Mouse (Mus musculus) forebrain, embryonic 12.5 days (tissue): ENCODE measurements around the gene Agap1. TPM values are rescaled to one million over a fixed set of nuclear protein-coding genes. Genes with fewer than 3 reads are reported as not detected.

Source experiments
- ATAC-seq: fragments of 200-750 bp; cut with Nextera tagmentation; 2 replicates; pipeline ENCODE4 v1.8.0; 2017; ENCODE audit warnings: moderate TSS enrichment; ENCODE audit not compliant: low FRiP score
- H3K27ac ChIP-seq: fragments of 300-500 bp; sonication (generic); 2 replicates; pipeline ENCODE4 v1.5.1; 2016; ENCODE audit warnings: mild to moderate bottlenecking
- H3K27me3 ChIP-seq: fragments of 300-500 bp; sonication (generic); 2 replicates; pipeline ENCODE4 v1.6.1; 2016; ENCODE audit warnings: mild to moderate bottlenecking
- H3K36me3 ChIP-seq: fragments of 300-500 bp; sonication (generic); replicated peaks from 2 replicates; pipeline ENCODE4 v1.6.1; 2016; ENCODE audit warnings: mild to moderate bottlenecking
- H3K4me1 ChIP-seq: fragments of 300-500 bp; sonication (generic); 2 replicates; pipeline ENCODE4 v1.6.1; 2016
- H3K4me2 ChIP-seq: fragments of 300-500 bp; sonication (generic); 2 replicates; pipeline ENCODE4 v1.6.1; 2016; ENCODE audit warnings: mild to moderate bottlenecking, moderate library complexity
- H3K4me3 ChIP-seq: fragments of 300-500 bp; sonication (generic); replicated peaks from 2 replicates; pipeline ENCODE4 v1.5.1; 2016; ENCODE audit warnings: mild to moderate bottlenecking
- H3K9ac ChIP-seq: fragments of 300-500 bp; sonication (generic); 2 replicates; pipeline ENCODE4 v1.6.1; 2016; ENCODE audit warnings: mild to moderate bottlenecking
- H3K9me3 ChIP-seq: fragments of 300-500 bp; sonication (generic); 2 replicates; pipeline ENCODE4 v1.6.1; 2016
- WGBS: fragments of 180-500 bp; shearing (Covaris S2); methylation state at CpG from one replicate; pipeline ENCODE4 v1.1.7; 2016; 5-methylcytosine and 5-hydroxymethylcytosine counted together
- polyA plus RNA-seq: library from polyadenylated mRNA; unstranded; fragments of >200 nt; fragmentation: Nextera tagmentation; extraction: Ambion mirVana; gene quantifications from 2 replicates; pipeline ENCODE4 v1.2.1, GENCODE M21; 2016

Gene Agap1
- polyA plus RNA-seq, 1 experiment from 2014 or later, result 49.9 TPM

DNA sequence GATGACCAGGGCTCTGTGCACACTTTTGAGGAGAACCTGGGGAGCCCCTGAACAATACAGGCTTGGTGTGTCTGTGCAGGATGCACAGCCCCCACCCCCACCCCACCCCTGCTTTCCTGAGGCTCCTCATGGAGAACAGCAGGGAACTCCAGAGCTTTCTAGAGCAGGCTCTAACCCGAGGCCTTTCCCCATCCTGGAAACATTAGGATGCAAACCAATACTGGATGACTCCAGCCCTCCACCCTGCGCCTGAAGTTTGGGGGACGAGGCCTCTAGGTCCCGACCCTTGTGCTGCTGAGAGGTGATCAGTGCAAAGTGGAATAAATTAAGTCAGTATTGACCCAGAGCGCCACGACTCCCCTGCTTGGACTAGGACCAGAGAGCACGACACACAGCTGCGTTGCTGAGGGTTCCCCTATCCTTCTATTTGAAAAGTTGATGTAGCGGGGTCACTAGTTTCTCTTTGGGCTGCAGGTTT lies 472.0 kb downstream of the Agap1 start:
- Histone ChIP-seq H3K4me2 (0 out of 2 replicates have a peak overlapping the region, but pooled peaks have one; percentile 30), H3K4me1 (peaks cover 70% of the 10 kb centered on the region), H3K36me3 (no peaks in the 10 kb centered on the region), H3K4me3 (peak overlapping the region; percentile 19), H3K9me3 (no peaks in the 10 kb centered on the region), H3K27ac (no peak overlapping the region), H3K27me3 (peaks cover 100% of the 10 kb centered on the region), H3K9ac (no peak overlapping the region)
- WGBS, result 2% methylated on average over 9 of the region's 9 CpGs
- ATAC-seq, result no peak

DNA sequence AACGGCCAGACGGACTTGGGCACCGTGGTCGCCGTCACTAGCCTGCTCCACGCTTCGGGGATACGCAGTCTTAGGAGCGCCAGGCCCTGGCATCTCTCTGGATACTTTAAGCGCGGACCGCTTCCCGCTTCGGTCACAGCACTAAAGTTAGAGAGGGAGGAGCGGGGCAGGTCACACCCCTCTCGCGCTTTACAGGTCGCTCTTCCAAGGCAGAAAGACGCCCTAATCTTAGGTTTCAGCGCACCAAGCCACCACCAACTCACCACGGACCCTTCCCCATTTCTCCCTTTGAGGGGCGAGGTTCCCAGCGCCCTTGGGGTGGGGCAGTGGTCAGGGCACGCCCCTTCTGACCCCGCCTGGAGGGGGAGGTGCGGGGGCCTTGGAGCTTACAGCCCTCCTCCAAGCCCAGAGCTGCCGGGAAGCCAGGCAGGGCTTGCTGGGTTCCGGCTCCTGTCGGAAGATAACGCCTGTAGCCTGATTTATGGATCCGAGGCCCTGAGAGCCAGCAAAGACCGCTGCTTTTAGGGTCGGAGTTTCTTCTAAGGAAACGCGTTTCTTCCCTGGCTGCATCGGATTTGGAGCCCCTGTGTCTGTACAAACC lies 472.6 kb downstream of the Agap1 start:
- H3K27ac ChIP-seq, result no peak overlapping the region
- H3K27me3 ChIP-seq, result peaks cover 100% of the 10 kb centered on the region
- H3K9me3 ChIP-seq, result no peaks in the 10 kb centered on the region
- H3K9ac ChIP-seq, result no peak overlapping the region
- H3K4me2 ChIP-seq, result peak overlapping the region; percentile 30; the same call in 1 of the 2 replicates
- peaks cover 73% of the 10 kb centered on the region for H3K4me1 ChIP-seq
- H3K36me3 ChIP-seq, result no peaks in the 10 kb centered on the region
- peak overlapping the region; percentile 19 for H3K4me3 ChIP-seq
- WGBS, result under 1% methylated on average over 36 of the region's 36 CpGs
- ATAC-seq, result no peak

DNA sequence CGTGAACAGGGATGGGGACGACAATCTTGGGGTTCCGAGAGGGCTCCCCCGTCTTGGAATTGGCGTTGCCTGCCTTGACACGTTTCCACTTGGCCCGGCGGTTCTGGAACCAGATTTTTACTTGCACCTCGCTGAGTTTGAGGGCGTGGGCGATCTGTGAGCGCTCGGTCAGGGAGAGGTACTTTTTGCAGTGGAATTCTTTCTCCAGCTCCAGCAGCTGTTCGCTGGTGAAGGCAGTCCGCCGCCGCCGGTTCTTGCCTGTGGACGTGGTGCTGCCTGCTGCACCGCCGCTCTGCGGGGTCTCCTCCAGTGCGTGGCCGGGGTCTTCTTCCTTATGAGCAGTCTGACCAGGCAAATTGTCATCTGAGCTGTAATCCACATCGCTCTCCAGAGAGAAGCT lies 474.1 kb downstream of the Agap1 start:
- Histone ChIP-seq H3K4me3 (peak overlapping the region; percentile 26), H3K27me3 (peaks cover 97% of the 10 kb centered on the region), H3K4me1 (peaks cover 68% of the 10 kb centered on the region), H3K4me2 (peak overlapping the region; percentile 24; the same call in 1 of the 2 replicates), H3K27ac (no peak overlapping the region), H3K9me3 (no peaks in the 10 kb centered on the region), H3K9ac (no peak overlapping the region), H3K36me3 (no peaks in the 10 kb centered on the region)
- no peak for ATAC-seq
- 2% methylated on average over 25 of the region's 25 CpGs for WGBS

DNA sequence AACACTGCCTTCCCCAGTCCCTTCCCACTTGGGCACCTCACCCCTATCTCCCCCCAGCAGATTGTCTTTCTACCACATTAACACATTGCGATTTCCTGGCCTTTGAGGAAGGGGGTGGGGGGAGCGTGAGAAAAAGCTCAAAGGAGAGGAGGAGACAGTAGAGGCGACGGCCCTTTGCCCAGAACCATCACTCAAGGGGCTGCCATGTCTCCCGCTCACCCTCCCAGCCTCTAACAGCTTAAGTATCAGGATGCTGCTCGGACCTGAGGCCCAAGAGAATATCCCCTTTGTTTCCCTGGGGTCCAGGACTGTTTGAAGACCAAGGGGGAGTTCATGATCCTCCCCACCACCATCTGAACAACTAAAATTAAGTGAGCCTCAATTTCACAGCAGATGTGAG lies 474.6 kb downstream of the Agap1 start:
- Histone ChIP-seq H3K4me2 (0 out of 2 replicates have a peak overlapping the region, but pooled peaks have one; percentile 70), H3K36me3 (no peaks in the 10 kb centered on the region), H3K4me3 (peak overlapping the region; percentile 26), H3K4me1 (peaks cover 71% of the 10 kb centered on the region), H3K9ac (peak overlapping the region; percentile 8; the same call in 1 of the 2 replicates), H3K27ac (no peak overlapping the region), H3K27me3 (peaks cover 97% of the 10 kb centered on the region), H3K9me3 (no peaks in the 10 kb centered on the region)
- ATAC-seq, result no peak
- WGBS, result 0% methylated on average over 6 of the region's 6 CpGs

DNA sequence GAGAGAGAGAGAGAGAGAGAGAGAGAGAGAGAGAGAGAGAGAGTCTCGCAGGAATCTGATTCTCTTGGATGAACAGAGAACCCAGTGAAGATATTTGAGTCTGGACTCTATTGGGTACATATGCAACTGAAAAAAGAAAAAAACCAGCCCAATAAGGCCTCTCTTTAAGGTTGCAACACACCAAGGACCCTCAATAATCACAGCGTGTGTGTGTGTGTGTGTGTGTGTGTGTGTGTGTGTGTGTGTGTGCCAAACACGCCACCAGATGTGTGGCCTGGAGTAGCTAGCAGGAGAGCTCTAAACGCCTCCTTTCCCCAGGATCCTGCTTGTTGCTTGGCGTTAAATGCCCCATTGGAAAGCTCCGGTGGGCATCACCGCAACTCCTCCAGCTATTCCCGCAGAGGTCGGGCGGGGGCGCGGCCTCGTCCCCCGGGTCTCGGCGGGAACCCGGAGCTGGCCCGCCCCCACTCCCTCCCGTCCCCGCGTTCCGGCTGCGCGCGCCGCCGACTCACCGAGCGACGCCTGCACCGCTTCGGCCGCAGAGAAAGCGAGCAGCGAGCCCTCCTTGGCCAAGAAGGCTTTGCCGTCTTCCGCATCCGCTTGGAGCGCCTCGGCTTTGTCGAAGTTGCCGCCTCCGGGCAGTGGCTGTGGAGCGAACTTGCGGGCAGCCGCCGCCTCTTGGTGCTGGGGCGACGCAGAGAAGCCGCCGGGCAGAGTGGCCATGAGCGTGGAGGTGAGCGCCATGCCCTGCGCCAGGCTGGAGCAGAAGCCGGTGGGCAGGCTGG lies 475.3 kb downstream of the Agap1 start:
- Histone ChIP-seq H3K9ac (peak overlapping the region; percentile 55), H3K27me3 (peaks cover 97% of the 10 kb centered on the region), H3K4me1 (peaks cover 72% of the 10 kb centered on the region), H3K4me2 (peak overlapping the region; percentile 70), H3K27ac (peak overlapping the region; percentile 31; the same call in 1 of the 2 replicates), H3K4me3 (peak overlapping the region; percentile 43), H3K36me3 (no peaks in the 10 kb centered on the region), H3K9me3 (no peaks in the 10 kb centered on the region)
- under 1% methylated on average over 51 of the region's 55 CpGs for WGBS
- ATAC-seq, result no peak

DNA sequence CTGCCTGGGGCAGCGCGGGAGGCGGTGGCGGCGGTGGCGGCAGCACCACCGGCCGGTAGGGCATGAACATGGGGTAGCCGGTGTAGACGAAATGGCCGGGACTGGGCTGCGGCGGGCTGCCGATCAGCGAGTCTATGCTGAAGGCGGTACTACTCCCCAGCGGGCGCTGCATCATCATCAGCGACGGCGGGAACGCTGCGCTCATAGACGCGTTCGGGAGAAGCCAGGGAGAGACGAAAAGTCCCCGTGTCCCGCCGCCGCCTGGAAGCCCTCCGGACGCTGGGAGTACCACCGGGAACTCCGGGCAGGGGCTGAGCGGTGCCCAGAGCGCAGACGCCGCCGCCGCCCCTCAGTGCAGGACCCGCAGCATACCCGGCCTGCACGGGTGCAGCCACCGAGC lies 475.9 kb downstream of the Agap1 start:
- H3K27ac ChIP-seq, result peak overlapping the region; percentile 31
- H3K36me3 ChIP-seq, result no peaks in the 10 kb centered on the region
- peak overlapping the region; percentile 43 for H3K4me3 ChIP-seq
- peaks cover 74% of the 10 kb centered on the region for H3K4me1 ChIP-seq
- H3K27me3 ChIP-seq, result peaks cover 97% of the 10 kb centered on the region
- ATAC-seq, result no peak
- peak overlapping the region; percentile 70 for H3K4me2 ChIP-seq
- no peaks in the 10 kb centered on the region for H3K9me3 ChIP-seq
- under 1% methylated on average over 44 of the region's 45 CpGs for WGBS
- H3K9ac ChIP-seq, result peak overlapping the region; percentile 55

DNA sequence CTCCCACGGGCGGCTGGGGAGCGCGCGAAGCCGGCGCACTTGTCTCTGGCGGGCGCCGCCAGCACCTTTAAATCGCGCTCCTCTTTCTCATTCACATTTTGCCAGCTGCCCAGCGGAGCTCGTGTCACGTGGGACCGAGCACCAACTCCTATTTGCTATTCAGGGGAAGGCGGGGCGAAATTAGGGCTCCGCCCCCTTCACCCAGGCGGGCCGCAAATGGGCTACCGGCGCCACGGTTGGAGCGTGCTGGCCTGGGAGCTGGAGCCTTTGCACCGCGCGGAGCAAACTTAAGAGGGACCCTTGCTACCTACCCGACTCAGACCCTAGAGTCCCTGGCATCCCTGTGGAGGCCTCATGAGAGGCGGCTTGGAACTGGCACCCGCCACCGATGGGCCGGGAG lies 476.5 kb downstream of the Agap1 start, which contains the start of gene Gbx2:
Gbx2 (minus strand) TSS at position 60 of the 400 bp plus-strand sequence.
- Histone ChIP-seq H3K36me3 (no peaks in the 10 kb centered on the region), H3K4me3 (peak within 1 kb of the TSS; percentile 43), H3K27me3 (peaks cover 97% of the 10 kb centered on the region), H3K27ac (peak within 1 kb of the TSS; percentile 31), H3K9ac (peak within 1 kb of the TSS; percentile 55), H3K4me1 (peaks cover 77% of the 10 kb centered on the region), H3K9me3 (no peaks in the 10 kb centered on the region), H3K4me2 (peak within 1 kb of the TSS; percentile 70)
- under 1% methylated on average over 33 of the region's 33 CpGs for WGBS
- peak; percentile 83 for ATAC-seq

DNA sequence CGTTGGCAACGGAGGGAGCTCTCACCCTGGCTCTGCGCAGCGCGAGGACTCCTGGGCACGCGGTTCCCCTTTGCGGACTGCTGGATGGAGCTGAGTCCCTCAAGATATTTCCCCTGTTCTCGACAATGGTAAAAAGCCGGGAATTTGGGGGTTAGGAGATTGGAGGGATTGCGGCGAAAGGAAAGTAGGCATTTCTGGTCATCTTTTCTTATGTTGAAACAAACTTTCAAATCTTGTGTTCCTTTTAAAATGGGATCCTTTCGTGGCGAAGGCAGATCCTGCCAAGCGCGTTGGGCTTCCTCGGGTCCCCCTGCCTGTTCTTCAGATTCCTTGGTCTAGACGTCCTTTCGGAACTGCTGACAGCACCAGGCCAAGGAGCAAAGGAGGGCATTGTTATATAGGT lies 477.4 kb downstream of the Agap1 start:
- Histone ChIP-seq H3K4me3 (peak overlapping the region; percentile 43), H3K4me2 (peak overlapping the region; percentile 70; the same call in 1 of the 2 replicates)

DNA sequence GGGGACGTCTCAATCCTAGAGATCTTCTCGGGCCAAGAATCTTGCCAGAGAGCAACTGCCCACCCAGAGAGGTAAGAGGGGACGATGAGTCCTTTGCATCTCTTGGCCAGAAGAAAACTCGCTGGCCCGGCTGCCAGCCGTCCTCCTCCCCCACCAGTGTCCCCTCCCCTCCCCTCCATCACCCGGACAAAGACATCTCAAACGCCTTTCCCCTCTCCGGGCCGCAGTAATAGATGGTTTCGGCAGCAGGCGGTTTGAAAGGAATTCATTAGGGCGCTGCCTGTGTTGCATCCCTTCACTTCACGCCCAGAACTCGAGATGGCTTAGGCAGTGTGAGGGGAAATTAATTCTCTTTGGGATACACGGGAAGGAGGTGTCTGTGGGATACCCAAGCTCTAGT lies 478.0 kb downstream of the Agap1 start:
- H3K4me3 ChIP-seq, result no peak overlapping the region
- no peak overlapping the region for H3K9ac ChIP-seq
- 1% methylated on average over 16 of the region's 16 CpGs for WGBS
- H3K4me1 ChIP-seq, result peaks cover 66% of the 10 kb centered on the region
- ATAC-seq, result no peak
- peaks cover 97% of the 10 kb centered on the region for H3K27me3 ChIP-seq
- H3K27ac ChIP-seq, result no peak overlapping the region
- H3K4me2 ChIP-seq, result peak overlapping the region; percentile 19; the same call in 1 of the 2 replicates
- H3K36me3 ChIP-seq, result no peaks in the 10 kb centered on the region
- no peaks in the 10 kb centered on the region for H3K9me3 ChIP-seq

More for the DNA sequence above, 477.4 kb downstream of the Agap1 start:
- under 1% methylated on average over 19 of the region's 19 CpGs for WGBS
- Histone ChIP-seq H3K27ac (no peak overlapping the region), H3K9ac (no peak overlapping the region), H3K36me3 (no peaks in the 10 kb centered on the region), H3K9me3 (no peaks in the 10 kb centered on the region), H3K4me1 (peaks cover 71% of the 10 kb centered on the region), H3K27me3 (peaks cover 97% of the 10 kb centered on the region)
- ATAC-seq, result no peak

DNA sequence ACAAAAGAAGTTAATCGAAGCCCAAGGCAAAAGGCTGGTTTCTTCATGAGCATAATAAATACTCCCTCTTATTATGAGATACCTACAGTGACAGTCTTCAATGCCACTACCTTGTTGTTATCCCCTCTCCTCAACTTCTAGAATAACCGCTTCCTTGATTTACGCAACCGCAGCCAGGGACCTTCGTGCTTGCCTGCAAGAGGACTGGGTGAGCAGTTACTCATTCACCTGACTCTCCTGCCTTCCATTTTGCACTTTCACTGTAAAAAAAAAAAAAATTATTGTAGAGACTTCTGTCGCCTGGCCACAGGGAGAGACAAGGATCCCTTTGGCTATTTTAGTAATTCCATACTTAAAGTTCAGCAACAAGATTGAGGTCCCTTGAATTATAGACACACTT lies 478.4 kb downstream of the Agap1 start:
- Histone ChIP-seq H3K9ac (no peak overlapping the region), H3K36me3 (no peaks in the 10 kb centered on the region), H3K4me3 (no peak overlapping the region), H3K4me1 (peaks cover 66% of the 10 kb centered on the region), H3K4me2 (no peak overlapping the region), H3K9me3 (no peaks in the 10 kb centered on the region), H3K27me3 (peaks cover 97% of the 10 kb centered on the region), H3K27ac (no peak overlapping the region)
- ATAC-seq, result no peak
- WGBS, result 2% methylated on average over 6 of the region's 6 CpGs

DNA sequence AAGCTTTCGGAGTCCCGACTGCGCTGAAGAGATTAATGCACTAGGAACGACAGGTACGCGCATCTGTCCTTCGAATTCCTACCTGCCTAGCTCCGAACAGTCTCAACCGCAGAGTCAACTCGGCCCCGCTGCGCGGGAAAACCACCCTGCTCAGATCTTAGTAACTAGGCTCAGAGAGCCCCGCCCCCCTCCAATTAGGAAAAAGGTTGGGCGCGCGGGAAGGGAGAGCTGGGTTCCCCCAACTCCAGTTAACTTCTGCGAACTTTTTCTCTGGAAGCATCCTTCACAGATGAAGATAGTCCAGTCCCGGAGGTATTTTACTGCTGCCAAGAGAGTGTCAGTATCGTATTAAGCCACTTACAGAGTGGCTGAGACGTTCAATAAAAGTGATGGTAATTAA lies 479.2 kb downstream of the Agap1 start:
- H3K4me2 ChIP-seq, result 0 out of 2 replicates have a peak overlapping the region, but pooled peaks have one; percentile 10
- H3K27me3 ChIP-seq, result peaks cover 95% of the 10 kb centered on the region
- H3K27ac ChIP-seq, result no peak overlapping the region
- 2% methylated on average over 21 of the region's 21 CpGs for WGBS
- no peaks in the 10 kb centered on the region for H3K36me3 ChIP-seq
- peaks cover 64% of the 10 kb centered on the region for H3K4me1 ChIP-seq
- no peak overlapping the region for H3K9ac ChIP-seq
- H3K9me3 ChIP-seq, result no peaks in the 10 kb centered on the region
- no peak for ATAC-seq
- no peak overlapping the region for H3K4me3 ChIP-seq
